Mouse (Mus musculus): ENCODE data around the gene Olfr917. TPM values are rescaled to one million over a fixed set of nuclear protein-coding genes. Genes with fewer than 3 reads are reported as not detected.

Olfr917 gene
- not detected in 2 replicates for total RNA-seq (2021)
- long read RNA-seq, experiment 1 = 0 reads
- long read RNA-seq, experiment 2 = 0 reads

DNA sequence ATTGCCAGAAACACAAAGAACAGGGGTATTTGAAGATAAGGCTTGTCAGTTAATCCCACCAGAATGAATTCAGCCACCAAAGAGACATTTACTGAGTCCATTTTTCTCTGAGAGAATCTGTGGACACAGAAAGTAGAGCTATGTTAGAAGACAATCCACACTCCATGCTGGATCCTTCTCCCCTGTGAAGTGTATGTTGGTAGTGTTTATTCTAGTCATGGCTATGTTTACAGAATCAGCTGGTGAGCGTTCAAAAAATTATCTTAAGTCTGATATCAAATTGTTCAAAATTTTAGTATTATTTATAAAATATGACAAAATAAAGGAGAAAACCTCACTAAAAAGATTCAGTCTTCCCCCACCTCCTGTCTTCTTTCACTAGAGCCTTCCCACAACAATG is at the start of gene Olfr917:
TSS of gene Olfr917 (minus strand) at position 101 of the 400 bp plus-strand sequence.
- DNase-seq = no peak

DNA sequence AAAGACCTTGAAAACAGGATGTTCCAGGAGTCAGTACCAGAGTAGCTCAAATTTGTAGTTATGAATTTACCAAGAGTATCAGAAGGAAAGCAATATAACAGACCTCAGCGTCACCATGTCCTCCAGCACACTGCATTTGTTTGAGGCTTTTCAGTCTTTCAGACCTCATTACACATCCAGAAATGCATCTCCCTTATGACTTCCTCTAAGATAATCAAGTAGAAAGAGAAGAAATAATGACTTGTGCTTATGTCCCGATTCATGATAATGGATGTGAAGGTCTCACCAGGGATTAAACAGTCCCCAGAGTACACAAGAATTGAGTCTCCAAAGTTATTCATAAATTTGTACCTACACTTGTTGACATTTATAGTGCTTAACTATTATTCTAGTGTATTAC is 8.9 kb upstream of the Olfr917 start, which contains the start of gene Olfr918:
TSS of gene Olfr918 (minus strand) at position 101 of the 400 bp plus-strand sequence.
- DNase-seq = no peak

DNA sequence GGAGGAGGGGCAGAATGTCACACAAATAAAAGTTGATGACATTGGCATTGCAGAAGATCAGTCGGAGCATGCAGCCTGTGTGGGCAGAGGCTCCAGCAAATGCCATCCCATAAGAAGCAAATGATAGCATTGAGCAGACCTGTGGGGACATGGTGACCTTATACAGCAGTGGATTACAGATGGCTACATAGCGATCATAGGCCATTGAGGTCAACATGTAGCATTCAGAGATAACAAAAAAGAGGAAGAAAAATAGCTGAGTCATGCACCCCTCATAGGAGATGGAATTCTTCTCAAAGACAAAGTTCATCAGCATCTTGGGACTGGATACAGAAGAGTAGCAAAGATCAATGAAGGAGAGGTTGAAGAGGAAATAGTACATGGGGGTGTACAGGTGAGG is 7.2 kb upstream of the Olfr917 start:
- no peak for DNase-seq

DNA sequence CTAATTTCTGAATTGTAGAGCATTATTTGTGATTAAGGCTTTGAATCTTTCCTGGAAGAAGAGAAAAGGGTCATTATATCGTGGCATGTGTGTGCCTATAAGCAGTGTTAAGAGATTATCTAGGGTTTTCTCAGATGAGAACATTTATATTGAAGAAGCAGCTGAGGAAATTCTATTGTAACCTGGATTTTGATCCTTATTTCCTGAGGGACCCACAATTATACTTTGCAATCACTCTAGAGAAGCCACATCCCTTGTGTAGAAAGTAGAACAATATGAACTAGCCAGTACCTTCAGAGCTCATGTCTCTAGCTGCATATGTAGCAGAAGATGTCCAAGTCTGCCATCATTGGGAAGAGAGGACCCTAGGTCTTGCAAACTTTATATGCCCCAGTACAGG is 5.9 kb downstream of the Olfr917 start, which contains the start of gene Olfr916:
TSS of gene Olfr916 (minus strand) at position 101 of the 400 bp plus-strand sequence.
- no peak for DNase-seq

DNA sequence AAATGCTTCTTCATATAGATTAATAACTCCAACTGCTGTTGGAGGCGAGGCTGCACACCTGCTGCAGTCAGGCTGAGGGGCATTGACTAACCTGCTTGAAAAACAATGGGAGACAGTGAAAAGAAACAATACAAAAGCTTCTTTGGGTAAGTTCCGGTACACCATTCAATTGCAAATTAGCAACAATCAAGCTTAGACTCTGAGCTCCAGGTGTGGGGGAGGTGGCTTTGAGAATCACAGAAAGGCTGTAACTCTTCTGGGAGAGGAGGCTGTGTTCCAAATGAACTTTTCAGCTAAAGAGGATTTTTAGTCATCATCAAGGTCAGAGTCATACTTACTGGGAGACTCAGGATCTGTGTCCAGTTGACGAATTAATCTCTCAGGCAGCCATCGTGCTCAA is 33.2 kb downstream of the Olfr917 start:
- no peak for DNase-seq

Other genes starting within 250 kb of the Olfr917 start
- not detected in 2 replicates for gene Olfr901, start 236.4 kb downstream of the Olfr917 start, total RNA-seq (2021)
- gene Olfr902, start 218.2 kb downstream of the Olfr917 start, total RNA-seq (2021) = not detected in 2 replicates
- gene Olfr904, start 202.7 kb downstream of the Olfr917 start, total RNA-seq (2021) = not detected in 2 replicates
- gene Olfr905, start 194.7 kb downstream of the Olfr917 start, total RNA-seq (2021) = not detected in 2 replicates
- gene Olfr906, start 178.8 kb downstream of the Olfr917 start, total RNA-seq (2021) = not detected in 2 replicates
- gene Olfr907, start 170.0 kb downstream of the Olfr917 start, total RNA-seq (2021) = not detected in 2 replicates
- gene Olfr911-ps1, start 144.3 kb downstream of the Olfr917 start, total RNA-seq (2021) = not detected in 2 replicates
- not detected in 2 replicates for gene Olfr910, start 128.0 kb downstream of the Olfr917 start, total RNA-seq (2021)
- gene Olfr912, start 85.7 kb downstream of the Olfr917 start, total RNA-seq (2021) = not detected in 2 replicates
- not detected in 2 replicates for gene Olfr913, start 73.1 kb downstream of the Olfr917 start, total RNA-seq (2021)
- gene Olfr914, start 60.7 kb downstream of the Olfr917 start, total RNA-seq (2021) = not detected in 2 replicates
- not detected in 2 replicates for gene Olfr916, start 6.0 kb downstream of the Olfr917 start, total RNA-seq (2021)
- not detected in 2 replicates for gene Olfr918, start 8.8 kb upstream of the Olfr917 start, total RNA-seq (2021)
- gene Olfr919, start 37.8 kb upstream of the Olfr917 start, total RNA-seq (2021) = not detected in 2 replicates
- gene Vwa5a, start 52.4 kb upstream of the Olfr917 start, total RNA-seq (2021) = 35.2 and 35.3 TPM in 2 replicates
- 0.11 and 0.26 TPM in 2 replicates for gene Olfr920, start 86.5 kb upstream of the Olfr917 start, total RNA-seq (2021)
- not detected in 2 replicates for gene Olfr921, start 107.2 kb upstream of the Olfr917 start, total RNA-seq (2021)
- gene Olfr922, start 148.8 kb upstream of the Olfr917 start, total RNA-seq (2021) = not detected in 2 replicates
- gene Olfr923, start 160.7 kb upstream of the Olfr917 start, total RNA-seq (2021) = not detected in 2 replicates
- gene Olfr924, start 178.6 kb upstream of the Olfr917 start, total RNA-seq (2021) = not detected in 2 replicates
- gene Olfr26, start 189.2 kb upstream of the Olfr917 start, total RNA-seq (2021) = not detected in 2 replicates
- gene Olfr926, start 211.3 kb upstream of the Olfr917 start, total RNA-seq (2021) = not detected in 2 replicates